Mouse (Mus musculus) retina, embryonic 14.5 days (tissue): ENCODE results near the gene Rapgef6.

ENCODE experiments used
- DNase-seq: peaks from one replicate; pipeline ENCODE4 v3.0.0-alpha.2; 2015; ENCODE audit warnings: low spot score

Gene Rapgef6

DNA sequence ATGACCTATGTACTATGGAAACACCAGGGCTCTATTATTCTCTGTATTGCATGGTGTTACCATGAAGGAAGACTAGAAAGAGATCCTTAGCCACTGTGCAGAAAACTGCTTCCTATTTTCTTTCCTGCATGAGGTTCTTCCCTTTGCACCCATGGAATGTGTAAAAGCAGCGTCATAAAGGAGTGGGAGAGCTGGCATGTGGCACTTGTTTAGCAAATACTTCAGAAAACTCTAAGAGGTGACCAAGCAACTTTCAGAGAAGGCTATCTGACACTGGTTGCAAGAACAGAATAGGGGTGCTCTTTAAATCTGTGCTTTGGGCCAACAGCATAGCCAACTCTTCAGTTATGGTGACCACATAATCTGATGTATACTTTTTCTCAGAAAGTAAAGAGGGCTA is 212.5 kb downstream of the Rapgef6 start:
- no peak for DNase-seq

- DNase-seq: no peak
These were observed 214.3 kb downstream of the Rapgef6 start for GRCm38 (mm10) chr11:54736903-54737302.

- no peak for DNase-seq
These were observed 216.5 kb downstream of the Rapgef6 start for GRCm38 (mm10) chr11:54739012-54739750.

GRCm38 (mm10) chr11:54741330-54741729 is 218.7 kb downstream of the Rapgef6 start:
- no peak for DNase-seq

- no peak for DNase-seq
These were observed 221.6 kb downstream of the Rapgef6 start for GRCm38 (mm10) chr11:54744231-54744630.
